Mouse (Mus musculus) C2C12 (cell line): ENCODE measurements around the gene Ocrl.

Experiments
- CEBPB ChIP-seq: IDR thresholded peaks from one replicate; pipeline ENCODE4 v1.6.1; 2011; ENCODE audit warnings: low read depth, mild to moderate bottlenecking, control low read depth, moderate library complexity
- CTCF ChIP-seq: IDR thresholded peaks from one replicate; pipeline ENCODE4 v1.5.1; 2011; ENCODE audit not compliant: control insufficient read depth, insufficient read depth, insufficient read length
- MAX ChIP-seq: IDR thresholded peaks from one replicate; pipeline ENCODE4 v1.6.1; 2011; ENCODE audit warnings: mild to moderate bottlenecking, control low read depth
- MYOD1 ChIP-seq: IDR thresholded peaks from one replicate; pipeline ENCODE4 v1.6.1; 2011; ENCODE audit warnings: low read depth; ENCODE audit not compliant: control insufficient read depth, insufficient read length
- MYOG ChIP-seq: IDR thresholded peaks from one replicate; pipeline ENCODE4 v1.6.1; 2011; ENCODE audit not compliant: control insufficient read depth, insufficient read length; ENCODE audit errors: extremely low read depth

DNA sequence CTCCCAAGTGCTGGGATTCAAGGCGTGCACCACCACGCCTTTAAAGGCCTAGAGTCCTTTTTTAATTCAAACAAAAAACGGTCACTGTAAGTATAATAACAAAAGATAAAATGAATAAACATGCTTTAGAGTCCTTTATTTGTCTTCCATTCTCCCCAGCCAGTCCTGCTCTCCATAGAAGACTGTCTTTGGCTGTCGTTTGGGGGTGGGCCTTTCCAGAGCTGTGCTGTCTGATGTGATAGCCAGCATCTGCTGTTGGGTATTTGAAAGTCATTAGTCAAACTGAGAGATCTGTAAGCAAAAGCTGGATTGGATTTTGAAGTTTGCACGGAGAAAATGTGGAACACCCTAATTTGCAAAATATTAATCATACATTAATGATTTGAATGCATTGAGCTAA lies 24.7 kb downstream of the Ocrl start:
- TF ChIP-seq CEBPB (no peak), CTCF (no peak), MYOG (no peak), MYOD1 (no peak), MAX (no peak)
